Mouse (Mus musculus) left cerebral cortex, postnatal 25 days (tissue): ENCODE results near the gene Amh. TPM values are rescaled to one million over a fixed set of nuclear protein-coding genes. Genes with fewer than 3 reads are reported as not detected.

Source experiments
- DNase-seq, 2 experiments: peaks; one replicate each; pipeline ENCODE4 v3.0.0; 2022; ENCODE audit warnings: low spot score in 2 of 2, mixed read lengths in 1 of 2
- intact Hi-C: fragments of 180-260 bp; cut with DNase I; formaldehyde crosslinking; loops from one replicate; pipeline ENCODE4 v1.15.1; 2025
- total RNA-seq, 2 experiments: library from RNA; stranded (reverse); gene quantifications; 2 replicates each; pipeline ENCODE4 v1.2.3; 2021

Amh gene
- total RNA-seq = 1 to 10 TPM; 1.6 to 2.7 TPM

GRCm38 (mm10) chr10:80804916-80805315, at the start of gene Amh:
Amh (plus strand) TSS chr10:80805243.
- no peak for DNase-seq
- intact Hi-C loops = no loop called here

- DNase-seq = no peak
- intact Hi-C loops = loop anchor here (2.0 to 5.0 kb wide), 2 partner anchors 43 to 242 kb away; partner anchors contain the start of genes Plekhj1 and Sf3a2
These were observed 49.6 kb upstream of the Amh start for GRCm38 (mm10) chr10:80755291-80756015.

- DNase-seq = no peak
- intact Hi-C loops = loop anchor here (5.0 kb wide), 1 partner anchor 241 kb away; no protein-coding TSS in a partner anchor
These were observed 48.9 kb upstream of the Amh start for GRCm38 (mm10) chr10:80756099-80756498.

GRCm38 (mm10) chr10:80756509-80756908, 48.5 kb upstream of the Amh start:
- intact Hi-C loops = loop anchor here (5.0 kb wide), 1 partner anchor 241 kb away; no protein-coding TSS in a partner anchor
- DNase-seq = no peak

- intact Hi-C loops = loop anchor here (5.0 kb wide), 1 partner anchor 240 kb away; no protein-coding TSS in a partner anchor
- peak; percentile 62 to 78 for DNase-seq
These were observed 48.1 kb upstream of the Amh start for GRCm38 (mm10) chr10:80756967-80757366.

GRCm38 (mm10) chr10:80757717-80758116, 47.3 kb upstream of the Amh start:
- intact Hi-C loops = loop anchor here (5.0 kb wide), 1 partner anchor 240 kb away; no protein-coding TSS in a partner anchor
- peak; percentile 51 to 67 for DNase-seq

- DNase-seq = peak in 1 of 2 experiments; percentile 68
- intact Hi-C loops = loop anchor here (5.0 kb wide), 1 partner anchor 239 kb away; no protein-coding TSS in a partner anchor
These were observed 46.4 kb upstream of the Amh start for GRCm38 (mm10) chr10:80758651-80759050.

- intact Hi-C loops = no loop called here
- no peak for DNase-seq
These were observed 44.2 kb upstream of the Amh start for GRCm38 (mm10) chr10:80760596-80761524.

GRCm38 (mm10) chr10:80761821-80762220, 43.2 kb upstream of the Amh start:
- no peak for DNase-seq
- intact Hi-C loops = no loop called here

GRCm38 (mm10) chr10:80763502-80763901, 41.5 kb upstream of the Amh start:
- intact Hi-C loops = no loop called here
- no peak for DNase-seq

GRCm38 (mm10) chr10:80765746-80766145, 39.3 kb upstream of the Amh start:
- intact Hi-C loops = no loop called here
- no peak for DNase-seq

- intact Hi-C loops = no loop called here
- no peak for DNase-seq
These were observed 38.8 kb upstream of the Amh start for GRCm38 (mm10) chr10:80766161-80766815.

- intact Hi-C loops = no loop called here
- DNase-seq = no peak
These were observed 36.7 kb upstream of the Amh start for GRCm38 (mm10) chr10:80768365-80768764.

GRCm38 (mm10) chr10:80773816-80774215, 31.2 kb upstream of the Amh start:
- no peak for DNase-seq
- intact Hi-C loops = loop anchor here (1.0 kb wide), 1 partner anchor 27 kb away; no protein-coding TSS in a partner anchor

- DNase-seq = peak; percentile 88 to 97
- intact Hi-C loops = loop anchor here (1.0 kb wide), 1 partner anchor 27 kb away; no protein-coding TSS in a partner anchor
These were observed 30.5 kb upstream of the Amh start for GRCm38 (mm10) chr10:80774549-80774948.

- intact Hi-C loops = loop anchor here (1.0 kb wide), 1 partner anchor 28 kb away; no protein-coding TSS in a partner anchor
- no peak for DNase-seq
These were observed 30.1 kb upstream of the Amh start for GRCm38 (mm10) chr10:80774981-80775380.

- intact Hi-C loops = no loop called here
- no peak for DNase-seq
These were observed 29.3 kb upstream of the Amh start for GRCm38 (mm10) chr10:80775731-80776130.

- no peak for DNase-seq
- intact Hi-C loops = no loop called here
These were observed 28.6 kb upstream of the Amh start for GRCm38 (mm10) chr10:80776358-80776869.

GRCm38 (mm10) chr10:80777123-80777522, 27.9 kb upstream of the Amh start:
- DNase-seq = no peak

More at GRCm38 (mm10) chr10:80777123-80777522, 27.9 kb upstream of the Amh start:
- intact Hi-C loops = loop anchor here (1.0 kb wide), 1 partner anchor 9 kb away; no protein-coding TSS in a partner anchor
